Mouse (Mus musculus) layer of hippocampus, adult 9-10 months (tissue): ENCODE data around the gene Cyp2d10.

ENCODE experiments used
- DNase-seq: peaks from one replicate; pipeline ENCODE4 v3.0.0; 2022; ENCODE audit warnings: low spot score

Cyp2d10 gene

GRCm38 (mm10) chr15:82358431-82359260, 48.3 kb downstream of the Cyp2d10 start:
- DNase-seq: no peak

GRCm38 (mm10) chr15:82354126-82354945, 52.7 kb downstream of the Cyp2d10 start, which contains the start of gene Ndufa6:
TSS of gene Ndufa6 (minus strand) at chr15:82354322.
- peak; percentile 86 for DNase-seq

- no peak for DNase-seq
Measured at GRCm38 (mm10) chr15:82353745-82354113, 53.3 kb downstream of the Cyp2d10 start.

- no peak for DNase-seq
Measured at GRCm38 (mm10) chr15:82353078-82353744, 53.8 kb downstream of the Cyp2d10 start.
